Mouse (Mus musculus) lung, embryonic 14.5 days (tissue): ENCODE measurements around the gene Tor3a. TPM values are rescaled to one million over a fixed set of nuclear protein-coding genes. Genes with fewer than 3 reads are reported as not detected.

Source experiments
- ATAC-seq: fragments of 200-750 bp; cut with Nextera tagmentation; 2 replicates; pipeline ENCODE4 v1.8.0; 2017; ENCODE audit warnings: mild to moderate bottlenecking, moderate TSS enrichment, moderate library complexity; ENCODE audit not compliant: insufficient read depth
- DNase-seq: peaks from one replicate; pipeline ENCODE4 v3.0.0-alpha.2; 2015
- H3K27ac ChIP-seq: fragments of 300-500 bp; sonication (generic); 2 replicates; pipeline ENCODE4 v1.5.1; 2014; ENCODE audit warnings: low read depth, mild to moderate bottlenecking, moderate library complexity
- H3K27me3 ChIP-seq: fragments of 300-500 bp; sonication (generic); 2 replicates; pipeline ENCODE4 v1.6.1; 2014; ENCODE audit warnings: low read length, control low read depth; ENCODE audit not compliant: insufficient read depth
- H3K36me3 ChIP-seq: fragments of 300-500 bp; sonication (generic); 2 replicates; pipeline ENCODE4 v1.6.1; 2014; ENCODE audit warnings: control low read depth; ENCODE audit not compliant: insufficient read depth
- H3K4me1 ChIP-seq: fragments of 300-500 bp; sonication (generic); 2 replicates; pipeline ENCODE4 v1.6.1; 2014; ENCODE audit warnings: antibody characterized with exemption, control low read depth; ENCODE audit not compliant: insufficient read depth
- H3K4me2 ChIP-seq: fragments of 300-500 bp; sonication (generic); 2 replicates; pipeline ENCODE4 v1.6.1; 2014; ENCODE audit warnings: mild to moderate bottlenecking
- H3K4me3 ChIP-seq: fragments of 300-500 bp; sonication (generic); 2 replicates; pipeline ENCODE4 v1.5.1; 2014; ENCODE audit warnings: low read depth, low read length
- H3K9ac ChIP-seq: fragments of 300-500 bp; sonication (generic); 2 replicates; pipeline ENCODE4 v1.6.1; 2014
- H3K9me3 ChIP-seq: fragments of 300-500 bp; sonication (generic); 2 replicates; pipeline ENCODE4 v1.6.1; 2016; ENCODE audit warnings: low read depth, low read length, control low read depth
- CTCF ChIP-seq: IDR thresholded peaks from 2 replicates; pipeline ENCODE4 v1.5.1; 2016; ENCODE audit warnings: antibody characterized with exemption, low read depth
- WGBS: fragments of 180-500 bp; shearing (Covaris S2); extraction: QIAGEN DNeasy Blood & Tissue Kit; methylation state at CpG from one replicate; pipeline ENCODE4 v1.1.7; 2014; 5-methylcytosine and 5-hydroxymethylcytosine counted together
- polyA plus RNA-seq: library from polyadenylated mRNA; unstranded; fragments of >200 nt; fragmentation: Nextera tagmentation; extraction: Ambion mirVana; gene quantifications from 2 replicates; pipeline ENCODE4 v1.2.1, GENCODE M21; 2014

Tor3a gene
- polyA plus RNA-seq, 1 experiment from 2014 or later: 8.7 TPM

GRCm38 (mm10) chr1:156617811-156618210, 56.3 kb downstream of the Tor3a start:
- Histone ChIP-seq H3K27ac (no peak overlapping the region), H3K4me1 (peaks cover 7% of the 10 kb centered on the region; the same call in 1 of the 2 replicates), H3K4me2 (peak overlapping the region; percentile 47; the same call in 1 of the 2 replicates), H3K4me3 (no peak overlapping the region), H3K9me3 (no peaks in the 10 kb centered on the region), H3K36me3 (peaks cover 6% of the 10 kb centered on the region; the same call in 1 of the 2 replicates), H3K9ac (no peak overlapping the region), H3K27me3 (no peaks in the 10 kb centered on the region)
- ATAC-seq (no peak), DNase-seq (no peak)
- WGBS: 54% methylated on average over 4 of the region's 4 CpGs
- no peak for TF ChIP-seq CTCF

- Histone ChIP-seq H3K27ac (peak overlapping the region; percentile 69; the same call in 1 of the 2 replicates), H3K36me3 (peaks cover under 1% of the 10 kb centered on the region; the same call in 1 of the 2 replicates), H3K4me2 (peak overlapping the region; percentile 47), H3K27me3 (no peaks in the 10 kb centered on the region), H3K4me3 (peak overlapping the region; percentile 9; the same call in 1 of the 2 replicates), H3K9ac (no peak overlapping the region), H3K9me3 (no peaks in the 10 kb centered on the region), H3K4me1 (peaks cover 7% of the 10 kb centered on the region; the same call in 1 of the 2 replicates)
- DNase-seq (peak; percentile 26), ATAC-seq (no peak)
- 54% methylated on average over 12 of the region's 12 CpGs for WGBS
- no peak for TF ChIP-seq CTCF
These were observed 57.1 kb downstream of the Tor3a start for GRCm38 (mm10) chr1:156616989-156617598.

- Histone ChIP-seq H3K27ac (peak overlapping the region; percentile 75), H3K4me3 (peak overlapping the region; percentile 25), H3K4me1 (peaks cover 7% of the 10 kb centered on the region; the same call in 1 of the 2 replicates), H3K4me2 (peak overlapping the region; percentile 57), H3K36me3 (no peaks in the 10 kb centered on the region), H3K9ac (peak overlapping the region; percentile 6; the same call in 1 of the 2 replicates), H3K27me3 (no peaks in the 10 kb centered on the region), H3K9me3 (no peaks in the 10 kb centered on the region)
- TF ChIP-seq CTCF: no peak
- DNase-seq (peak; percentile 77), ATAC-seq (peak; percentile 66)
- WGBS: 25% methylated on average over 13 of the region's 13 CpGs
These were observed 58.6 kb downstream of the Tor3a start for GRCm38 (mm10) chr1:156615381-156616133.

GRCm38 (mm10) chr1:156614710-156615109, 59.4 kb downstream of the Tor3a start:
- H3K4me1 ChIP-seq: peaks cover 7% of the 10 kb centered on the region; the same call in 1 of the 2 replicates

GRCm38 (mm10) chr1:156613855-156614530, 60.2 kb downstream of the Tor3a start:
- H3K4me2 ChIP-seq: no peak overlapping the region
- 33% methylated on average over 9 of the region's 9 CpGs for WGBS
- H3K27ac ChIP-seq: peak overlapping the region; percentile 33; the same call in 1 of the 2 replicates
- H3K27me3 ChIP-seq: no peaks in the 10 kb centered on the region
- TF ChIP-seq CTCF: no peak
- no peaks in the 10 kb centered on the region for H3K36me3 ChIP-seq
- H3K9me3 ChIP-seq: no peaks in the 10 kb centered on the region
- H3K4me1 ChIP-seq: peaks cover 7% of the 10 kb centered on the region; the same call in 1 of the 2 replicates
- no peak overlapping the region for H3K9ac ChIP-seq
- H3K4me3 ChIP-seq: no peak overlapping the region
- ATAC-seq (0 out of 2 replicates have a peak, but pooled peaks have one; percentile 13), DNase-seq (peak; percentile 53)

More at GRCm38 (mm10) chr1:156614710-156615109, 59.4 kb downstream of the Tor3a start:
- no peaks in the 10 kb centered on the region for H3K36me3 ChIP-seq
- no peak overlapping the region for H3K4me2 ChIP-seq
- no peak for ATAC-seq
- no peaks in the 10 kb centered on the region for H3K27me3 ChIP-seq
- 84% methylated on average over 1 of the region's 1 CpGs for WGBS
- H3K9ac ChIP-seq: no peak overlapping the region
- H3K27ac ChIP-seq: no peak overlapping the region; the same call in 1 of the 2 replicates
- no peaks in the 10 kb centered on the region for H3K9me3 ChIP-seq
- TF ChIP-seq CTCF: 0 out of 2 replicates have a peak, but pooled peaks have one; percentile 11
- DNase-seq: no peak
- no peak overlapping the region for H3K4me3 ChIP-seq

- 66% methylated on average over 1 of the region's 1 CpGs for WGBS
- Histone ChIP-seq H3K9ac (no peak overlapping the region), H3K27me3 (no peaks in the 10 kb centered on the region), H3K4me3 (no peak overlapping the region), H3K27ac (no peak overlapping the region), H3K36me3 (no peaks in the 10 kb centered on the region), H3K4me2 (no peak overlapping the region), H3K4me1 (no peaks in the 10 kb centered on the region), H3K9me3 (no peaks in the 10 kb centered on the region)
- DNase-seq (no peak), ATAC-seq (no peak)
- no peak for TF ChIP-seq CTCF
These were observed 63.9 kb downstream of the Tor3a start for GRCm38 (mm10) chr1:156610257-156610656.

GRCm38 (mm10) chr1:156608496-156608895, 65.7 kb downstream of the Tor3a start:
- no peaks in the 10 kb centered on the region for H3K36me3 ChIP-seq
- no peak for TF ChIP-seq CTCF
- no peak for ATAC-seq
- no peaks in the 10 kb centered on the region for H3K9me3 ChIP-seq
- H3K27me3 ChIP-seq: no peaks in the 10 kb centered on the region
- no peak for DNase-seq
- no peaks in the 10 kb centered on the region for H3K4me1 ChIP-seq
- H3K27ac ChIP-seq: no peak overlapping the region
- H3K4me2 ChIP-seq: no peak overlapping the region
- WGBS: 89% methylated on average over 2 of the region's 2 CpGs
- H3K9ac ChIP-seq: no peak overlapping the region
- no peak overlapping the region for H3K4me3 ChIP-seq
